Mouse (Mus musculus): ENCODE measurements around the gene Abt1. TPM values are rescaled to one million over a fixed set of nuclear protein-coding genes. Genes with fewer than 3 reads are reported as not detected.

Abt1 gene
- 2.5 and 3.4 TPM in 2 replicates for polyA plus RNA-seq (2012; rRNA removed)

GRCm38 (mm10) chr13:23423286-23424051, at the start of gene Abt1:
Gene Abt1 (minus strand): TSS chr13:23423866.

GRCm38 (mm10) chr13:23465600-23466109, 42.0 kb upstream of the Abt1 start, which contains the start of gene Btn1a1:
Gene Btn1a1 (minus strand): TSS chr13:23465901.

GRCm38 (mm10) chr13:23368583-23369420, 54.9 kb downstream of the Abt1 start, which contains the start of gene Zfp322a:
Gene Zfp322a (minus strand): TSS chr13:23369208.

Other genes starting within 250 kb of the Abt1 start
- gene Vmn1r220, start 235.9 kb downstream of the Abt1 start, polyA plus RNA-seq (2012; rRNA removed): not detected in 2 replicates
- gene Vmn1r221, start 209.7 kb downstream of the Abt1 start, polyA plus RNA-seq (2012; rRNA removed): not detected in 2 replicates
- gene Vmn1r222, start 187.9 kb downstream of the Abt1 start, polyA plus RNA-seq (2012; rRNA removed): not detected in 2 replicates
- gene Vmn1r223, start 176.7 kb downstream of the Abt1 start, polyA plus RNA-seq (2012; rRNA removed): not detected in 2 replicates
- gene Zfp322a, start 54.7 kb downstream of the Abt1 start, polyA plus RNA-seq (2012; rRNA removed): 0.86 and 1.1 TPM in 2 replicates
- 0.05 TPM in 1 of 2 replicates, not detected in the other for gene Btn1a1, start 42.0 kb upstream of the Abt1 start, polyA plus RNA-seq (2012; rRNA removed)
- gene Btn2a2, start 65.0 kb upstream of the Abt1 start, polyA plus RNA-seq (2012; rRNA removed): not detected in 2 replicates
- 61.1 and 64.4 TPM in 2 replicates for gene Hist1h4h, start 107.2 kb upstream of the Abt1 start, polyA plus RNA-seq (2012; rRNA removed)
- 294 and 1,013 TPM in 2 replicates for gene Hist1h2af, start 110.0 kb upstream of the Abt1 start, polyA plus RNA-seq (2012; rRNA removed)
- gene Hist1h3g, start 111.6 kb upstream of the Abt1 start, polyA plus RNA-seq (2012; rRNA removed): 48.3 and 64.0 TPM in 2 replicates
- 5.4 and 6.9 TPM in 2 replicates for gene Hist1h2bh, start 119.5 kb upstream of the Abt1 start, polyA plus RNA-seq (2012; rRNA removed)
- gene Hist1h3f, start 120.2 kb upstream of the Abt1 start, polyA plus RNA-seq (2012; rRNA removed): 11.5 and 15.6 TPM in 2 replicates
- gene Hist1h4f, start 127.8 kb upstream of the Abt1 start, polyA plus RNA-seq (2012; rRNA removed): 11.2 and 13.2 TPM in 2 replicates
- 0.21 and 0.27 TPM in 2 replicates for gene Hist1h1d, start 129.4 kb upstream of the Abt1 start, polyA plus RNA-seq (2012; rRNA removed)
- 47.5 and 78.7 TPM in 2 replicates for gene Hist1h3e, start 138.5 kb upstream of the Abt1 start, polyA plus RNA-seq (2012; rRNA removed)
- gene Hist1h2ae, start 147.4 kb upstream of the Abt1 start, polyA plus RNA-seq (2012; rRNA removed): 24.2 and 35.8 TPM in 2 replicates
- 52.2 and 87.2 TPM in 2 replicates for gene Hist1h2bg, start 147.5 kb upstream of the Abt1 start, polyA plus RNA-seq (2012; rRNA removed)
- gene Hist1h2bf, start 150.3 kb upstream of the Abt1 start, polyA plus RNA-seq (2012; rRNA removed): 15.9 and 25.7 TPM in 2 replicates
- gene Hist1h2ad, start 150.5 kb upstream of the Abt1 start, polyA plus RNA-seq (2012; rRNA removed): 17.3 and 24.2 TPM in 2 replicates
- gene Hist1h3d, start 151.9 kb upstream of the Abt1 start, polyA plus RNA-seq (2012; rRNA removed): 18.4 and 28.3 TPM in 2 replicates
- gene Hist1h4d, start 157.7 kb upstream of the Abt1 start, polyA plus RNA-seq (2012; rRNA removed): 10.1 and 14.2 TPM in 2 replicates
- 2.6 and 3.4 TPM in 2 replicates for gene Hist1h2be, start 197.3 kb upstream of the Abt1 start, polyA plus RNA-seq (2012; rRNA removed)
- 2.3 and 2.7 TPM in 2 replicates for gene Hist1h1e, start 198.7 kb upstream of the Abt1 start, polyA plus RNA-seq (2012; rRNA removed)